Mouse (Mus musculus): ENCODE data around the gene Lrrc56.
A peak's percentile ranks its signal among the peaks of the same experiment; 100 is the strongest.
"Not testable (repeated sequence)": the region's sequence is repeated elsewhere in the genome, so short reads cannot be mapped to it uniquely, and the experiment has no call there.

Lrrc56 gene

GRCm38 (mm10) chr7:141218141-141218540, 24.2 kb downstream of the Lrrc56 start:
- DNase-seq: no peak

GRCm38 (mm10) chr7:141218557-141219133, 24.7 kb downstream of the Lrrc56 start:
- DNase-seq: no peak

- no peak for DNase-seq
These were observed 25.7 kb downstream of the Lrrc56 start for GRCm38 (mm10) chr7:141219558-141220099.

GRCm38 (mm10) chr7:141220377-141220776, 26.4 kb downstream of the Lrrc56 start:
- DNase-seq: no peak

GRCm38 (mm10) chr7:141221249-141222125, 27.5 kb downstream of the Lrrc56 start:
- DNase-seq: peak; percentile 95

- DNase-seq: no peak
These were observed 28.1 kb downstream of the Lrrc56 start for GRCm38 (mm10) chr7:141222126-141222467.

GRCm38 (mm10) chr7:141222696-141223215, 28.8 kb downstream of the Lrrc56 start:
- no peak for DNase-seq

- no peak for DNase-seq
These were observed 32.6 kb downstream of the Lrrc56 start for GRCm38 (mm10) chr7:141226535-141226934.

GRCm38 (mm10) chr7:141227796-141228195, 33.8 kb downstream of the Lrrc56 start:
- no peak for DNase-seq

- peak; percentile 97 for DNase-seq
These were observed 34.5 kb downstream of the Lrrc56 start, which contains the start of gene Phrf1 for GRCm38 (mm10) chr7:141228279-141229067. Gene Phrf1 (plus strand): TSS chr7:141228784.

- DNase-seq: no peak
These were observed 35.7 kb downstream of the Lrrc56 start for GRCm38 (mm10) chr7:141229702-141230101.

- no peak for DNase-seq
These were observed 36.6 kb downstream of the Lrrc56 start for GRCm38 (mm10) chr7:141230570-141230969.

- no peak for DNase-seq
These were observed 37.2 kb downstream of the Lrrc56 start for GRCm38 (mm10) chr7:141231111-141231510.

- DNase-seq: no peak
These were observed 37.6 kb downstream of the Lrrc56 start for GRCm38 (mm10) chr7:141231551-141231950.

- not testable (repeated sequence) for DNase-seq
These were observed 56.5 kb downstream of the Lrrc56 start for GRCm38 (mm10) chr7:141250486-141250885.

GRCm38 (mm10) chr7:141256159-141256558, 62.2 kb downstream of the Lrrc56 start:
- DNase-seq: no peak

All from thymus, postnatal 4 days (tissue).